Mouse (Mus musculus) cerebellum, adult 18-20 months (tissue): ENCODE results near the gene Tcstv1.
"Not testable (repeated sequence)": the region's sequence is repeated elsewhere in the genome, so short reads cannot be mapped to it uniquely, and the experiment has no call there.

Source experiments
- DNase-seq, 2 experiments: peaks; one replicate each; pipeline ENCODE4 v3.0.0; 2021

Gene Tcstv1

GRCm38 (mm10) chr13:119894685-119895084 is at the start of gene Tcstv1:
Gene Tcstv1, minus strand, starts transcription at chr13:119894785.
- not testable (repeated sequence) for DNase-seq

DNA sequence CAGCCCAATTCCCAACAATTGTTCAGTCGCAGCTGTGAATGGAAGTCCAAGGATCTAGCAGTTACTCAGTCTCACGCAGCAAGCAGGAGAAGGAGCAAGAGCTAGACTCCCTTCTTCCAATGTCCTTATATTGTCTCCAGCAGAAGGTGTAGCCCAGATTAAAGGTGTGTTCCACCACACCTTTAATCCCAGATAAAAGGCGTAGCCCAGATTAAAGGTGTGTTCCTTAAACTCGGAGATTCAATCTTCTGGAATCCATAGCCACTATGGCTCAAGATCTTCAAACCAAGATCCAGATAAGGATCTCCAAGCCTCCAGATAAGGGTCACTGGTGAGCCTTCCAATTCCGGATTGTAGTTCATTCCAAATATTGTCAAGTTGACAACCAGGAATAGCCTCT is 34.6 kb upstream of the Tcstv1 start, which contains the start of gene Gm21761:
Gm21761 (minus strand) TSS at position 101 of the 400 bp plus-strand sequence.
- DNase-seq = not testable (repeated sequence)

- not testable (repeated sequence) for DNase-seq
These were observed 30.2 kb upstream of the Tcstv1 start for GRCm38 (mm10) chr13:119924597-119925340.

GRCm38 (mm10) chr13:119916966-119917722 is 22.6 kb upstream of the Tcstv1 start:
- DNase-seq = not testable (repeated sequence)

- DNase-seq = not testable (repeated sequence)
These were observed 21.9 kb upstream of the Tcstv1 start for GRCm38 (mm10) chr13:119916449-119916848.

GRCm38 (mm10) chr13:119898549-119898948 is 4.0 kb upstream of the Tcstv1 start:
- not testable (repeated sequence) for DNase-seq

DNA sequence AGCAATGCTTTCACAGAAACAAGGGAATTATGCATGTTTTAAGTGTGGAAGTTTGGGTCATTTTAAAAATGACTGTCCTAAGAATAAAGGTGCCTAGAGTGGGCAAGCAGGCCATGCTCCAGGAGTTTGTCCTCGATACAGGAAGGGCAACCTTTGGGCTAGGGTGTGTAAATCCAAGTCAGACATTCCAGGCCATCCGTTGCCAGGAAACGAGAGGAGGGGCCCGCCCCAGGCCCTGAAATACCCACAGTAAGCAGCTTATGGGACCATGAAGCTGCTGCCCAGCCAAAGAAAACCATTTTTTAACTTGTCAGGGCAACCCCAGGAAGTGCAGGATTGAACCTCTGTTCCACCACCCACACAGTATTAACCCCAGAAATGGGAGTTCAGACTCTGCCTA is 7.7 kb downstream of the Tcstv1 start:
- not testable (repeated sequence) for DNase-seq

DNA sequence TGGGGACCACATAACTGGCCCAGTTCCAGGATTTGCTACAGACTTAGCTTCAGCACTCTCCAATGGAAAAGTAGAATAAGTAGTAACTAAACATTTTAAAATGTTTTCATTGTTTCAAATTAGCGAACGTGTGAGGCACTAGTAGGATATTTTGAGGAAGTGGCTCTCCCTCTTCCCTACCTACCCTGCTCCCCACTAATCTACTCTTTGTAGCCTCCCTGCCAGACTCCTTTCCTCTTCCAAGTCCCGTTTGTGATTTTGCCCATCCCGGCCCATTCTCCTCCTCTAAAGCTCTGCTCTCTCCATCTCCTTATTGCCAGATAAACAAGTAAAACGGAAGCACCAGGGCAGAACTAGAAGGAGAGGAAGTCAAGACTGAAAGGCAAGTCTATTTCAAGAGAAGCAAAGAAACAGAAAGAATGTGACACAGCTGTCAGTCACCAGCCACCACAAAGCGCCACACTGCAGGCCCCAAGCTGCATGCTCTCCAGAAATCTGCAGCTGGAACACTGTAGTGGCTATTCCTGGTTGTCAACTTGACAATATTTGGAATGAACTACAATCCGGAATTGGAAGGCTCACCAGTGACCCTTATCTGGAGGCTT is 30.1 kb downstream of the Tcstv1 start:
- DNase-seq = not testable (repeated sequence)

GRCm38 (mm10) chr13:119862399-119862798 is 32.2 kb downstream of the Tcstv1 start:
- not testable (repeated sequence) for DNase-seq
